Mouse (Mus musculus) MEL (cell line): Measurements from ENCODE around the gene Dgka. TPM values are rescaled to one million over a fixed set of nuclear protein-coding genes. Genes with fewer than 3 reads are reported as not detected.
A peak's percentile ranks its signal among the peaks of the same experiment; 100 is the strongest.
"Not testable (repeated sequence)": the region's sequence is repeated elsewhere in the genome, so short reads cannot be mapped to it uniquely, and the experiment has no call there.

ENCODE experiments used
- DNase-seq: peaks from one replicate; pipeline ENCODE4 v3.0.0; 2011; ENCODE audit warnings: low read depth, low spot score
- H3K27ac ChIP-seq: 2 replicates; pipeline ENCODE4 v1.5.1; 2012; ENCODE audit warnings: low read depth, mild to moderate bottlenecking, control low read depth, low read length, moderate library complexity; ENCODE audit not compliant: control insufficient read depth
- H3K27me3 ChIP-seq, 2 experiments: fragments of 150-350 bp in 1 of 2; sonication (generic) in 1 of 2; 2 replicates each; pipeline ENCODE4 v1.6.1; 2012; ENCODE audit warnings: low read length in 2 of 2, mild to moderate bottlenecking in 2 of 2, improper control_type of control experiment in 1 of 2, moderate library complexity in 1 of 2; ENCODE audit not compliant: insufficient read depth in 2 of 2, control insufficient read depth in 1 of 2
- H3K36me3 ChIP-seq, 2 experiments: 2 replicates each; pipeline ENCODE4 v1.6.1; 2012 to 2014; ENCODE audit warnings: low read length in 2 of 2, improper control_type of control experiment in 1 of 2, inconsistent platforms in 1 of 2, mild to moderate bottlenecking in 1 of 2; ENCODE audit not compliant: insufficient read depth in 2 of 2, control insufficient read depth in 1 of 2
- H3K4me1 ChIP-seq, 2 experiments: fragments of 150-350 bp in 1 of 2; sonication (generic) in 1 of 2; 2 replicates each; pipeline ENCODE4 v1.6.1; 2012; ENCODE audit warnings: low read length in 2 of 2, improper control_type of control experiment in 1 of 2, mild to moderate bottlenecking in 1 of 2; ENCODE audit not compliant: insufficient read depth in 2 of 2, control insufficient read depth in 1 of 2
- H3K4me3 ChIP-seq, 2 experiments: fragments of 150-350 bp in 1 of 2; sonication (generic) in 1 of 2; 2 replicates each; pipeline ENCODE4 v1.5.1; 2012; ENCODE audit warnings: low read depth in 2 of 2, low read length in 2 of 2, mild to moderate bottlenecking in 2 of 2, moderate library complexity in 2 of 2, control low read depth in 1 of 2, improper control_type of control experiment in 1 of 2; ENCODE audit not compliant: control insufficient read depth in 1 of 2, insufficient read depth in 1 of 2
- H3K79me2 ChIP-seq: 2 replicates; pipeline ENCODE4 v1.6.1; 2012; ENCODE audit warnings: mild to moderate bottlenecking, low read length, moderate library complexity; ENCODE audit not compliant: control insufficient read depth, poor library complexity, insufficient read depth
- H3K9ac ChIP-seq: 2 replicates; pipeline ENCODE4 v1.6.1; 2012; ENCODE audit warnings: low read depth, mild to moderate bottlenecking, control low read depth, low read length, moderate library complexity; ENCODE audit not compliant: control insufficient read depth, poor library complexity, severe bottlenecking
- H3K9me3 ChIP-seq: fragments of 150-350 bp; sonication (generic); replicated peaks from 2 replicates; pipeline ENCODE4 v1.6.1; 2012; ENCODE audit warnings: mild to moderate bottlenecking, low read length, improper control_type of control experiment, moderate library complexity; ENCODE audit not compliant: insufficient read depth
- E2F4 ChIP-seq: IDR thresholded peaks from 2 replicates; pipeline ENCODE4 v1.6.1; 2011; ENCODE audit warnings: low read depth, low read length, improper control_type of control experiment, borderline replicate concordance
- ELF1 ChIP-seq: IDR thresholded peaks from 2 replicates; pipeline ENCODE4 v1.6.1; 2014; ENCODE audit warnings: low read depth, mild to moderate bottlenecking, inconsistent platforms, low read length, improper control_type of control experiment, moderate library complexity
- GABPA ChIP-seq: IDR thresholded peaks from 2 replicates; pipeline ENCODE4 v1.6.1; 2012; ENCODE audit warnings: low read depth, mild to moderate bottlenecking, inconsistent platforms, low read length, improper control_type of control experiment, moderate library complexity
- HCFC1 ChIP-seq: IDR thresholded peaks from 2 replicates; pipeline ENCODE4 v1.6.1; 2012; ENCODE audit warnings: low read depth, mild to moderate bottlenecking, inconsistent platforms, low read length, improper control_type of control experiment, moderate library complexity
- JUND ChIP-seq: IDR thresholded peaks from 2 replicates; pipeline ENCODE4 v1.6.1; 2011; ENCODE audit warnings: low read depth, mild to moderate bottlenecking, improper control_type of control experiment, low read length
- KAT2A ChIP-seq: conservative IDR thresholded peaks from 2 replicates; pipeline ENCODE4 v1.6.1; 2012; ENCODE audit warnings: low read depth, low read length, improper control_type of control experiment, inconsistent platforms
- MAFK ChIP-seq: IDR thresholded peaks from 2 replicates; pipeline ENCODE4 v1.6.1; 2011; ENCODE audit warnings: low read depth, mild to moderate bottlenecking, low read length, improper control_type of control experiment, borderline replicate concordance
- MAZ ChIP-seq: IDR thresholded peaks from 2 replicates; pipeline ENCODE4 v1.6.1; 2012; ENCODE audit warnings: low read depth, mild to moderate bottlenecking, inconsistent platforms, low read length, improper control_type of control experiment
- MXI1 ChIP-seq: IDR thresholded peaks from 2 replicates; pipeline ENCODE4 v1.6.1; 2011; ENCODE audit warnings: mild to moderate bottlenecking, low read depth, low read length, improper control_type of control experiment
- MYB ChIP-seq: IDR thresholded peaks from 2 replicates; pipeline ENCODE4 v1.6.1; 2011; ENCODE audit warnings: mild to moderate bottlenecking, low read depth, low read length, improper control_type of control experiment
- RAD21 ChIP-seq: IDR thresholded peaks from 2 replicates; pipeline ENCODE4 v1.6.1; 2011; ENCODE audit warnings: mild to moderate bottlenecking, low read depth, low read length, improper control_type of control experiment
- RCOR1 ChIP-seq: IDR thresholded peaks from 2 replicates; pipeline ENCODE4 v1.6.1; 2012; ENCODE audit warnings: low read depth, mild to moderate bottlenecking, inconsistent platforms, low read length, improper control_type of control experiment
- TAL1 ChIP-seq: IDR thresholded peaks from 2 replicates; pipeline ENCODE4 v1.6.1; 2012; ENCODE audit warnings: mild to moderate bottlenecking, inconsistent platforms, low read length, moderate library complexity, mixed read lengths
- UBTF ChIP-seq: IDR thresholded peaks from 2 replicates; pipeline ENCODE4 v1.6.1; 2012; ENCODE audit warnings: low read depth, mild to moderate bottlenecking, inconsistent platforms, low read length, improper control_type of control experiment, moderate library complexity, borderline replicate concordance; ENCODE audit not compliant: insufficient read depth
- USF1 ChIP-seq: IDR thresholded peaks from 2 replicates; pipeline ENCODE4 v1.6.1; 2014; ENCODE audit warnings: low read depth, mild to moderate bottlenecking, inconsistent platforms, low read length, improper control_type of control experiment, moderate library complexity
- USF2 ChIP-seq, 2 experiments: IDR thresholded peaks; 2 replicates each; pipeline ENCODE4 v1.6.1; 2011 to 2012; ENCODE audit warnings: improper control_type of control experiment in 2 of 2, low read length in 2 of 2, borderline replicate concordance in 1 of 2, inconsistent platforms in 1 of 2, low read depth in 1 of 2, mild to moderate bottlenecking in 1 of 2; ENCODE audit not compliant: insufficient read depth in 1 of 2
- ZC3H11A ChIP-seq: IDR thresholded peaks from 2 replicates; pipeline ENCODE4 v1.6.1; 2012; ENCODE audit warnings: low read depth, mild to moderate bottlenecking, inconsistent platforms, low read length, improper control_type of control experiment
- ZMIZ1 ChIP-seq: IDR thresholded peaks from 2 replicates; pipeline ENCODE4 v1.6.1; 2012; ENCODE audit warnings: low read depth, mild to moderate bottlenecking, inconsistent platforms, low read length, improper control_type of control experiment, moderate library complexity
- polyA plus RNA-seq, 2 experiments: library from polyadenylated mRNA; stranded (reverse) in 1 of 2; unstranded in 1 of 2; fragments of >175 nt in 1 of 2; fragments of >200 nt in 1 of 2; gene quantifications; 2 replicates each; pipeline versions ENCODE4 v1.2.1 to v1.2.4; 2012; ENCODE audit warnings: low replicate concordance in 2 of 2, low read depth in 1 of 2; ENCODE audit not compliant: insufficient read length in 2 of 2, insufficient read depth in 1 of 2, missing spikeins in 1 of 2
- total RNA-seq: library from RNA; depleted of rRNA; stranded (reverse); fragments of 300-350 nt; gene quantifications from 2 replicates; pipeline ENCODE4 v1.2.3, GENCODE M21; 2012

Gene Dgka
- total and polyA plus RNA-seq, 3 experiments, result 0.69 to 3.5 TPM; not detected in 1

GRCm38 (mm10) chr10:128711318-128711717 lies 33.3 kb downstream of the Dgka start:
- H3K27me3 ChIP-seq, H3K9ac ChIP-seq, H3K9me3 ChIP-seq, DNase-seq, H3K27ac ChIP-seq, H3K36me3 ChIP-seq, H3K4me3 ChIP-seq, H3K79me2 ChIP-seq: not testable (repeated sequence)
- H3K4me1 ChIP-seq, result peaks cover 0 to 11% of the 10 kb centered on the region in 2 experiments; a peak in 2 of 4 replicates

GRCm38 (mm10) chr10:128705317-128705693 lies 39.4 kb downstream of the Dgka start:
- TF ChIP-seq HCFC1, result no peak
- no peak for TF ChIP-seq E2F4
- no peak for TF ChIP-seq MAZ
- no peak for TF ChIP-seq ELF1
- TF ChIP-seq TAL1, result no peak
- TF ChIP-seq RCOR1, result no peak
- TF ChIP-seq USF1, result no peak
- no peak for TF ChIP-seq KAT2A
- no peak for TF ChIP-seq MXI1
- TF ChIP-seq ZC3H11A, result no peak
- TF ChIP-seq ZMIZ1, result no peak
- TF ChIP-seq USF2 (IDR thresholded peaks at IDR 0.05; ENCODE audit: borderline replicate concordance in 1 of 2, insufficient read depth in 1 of 2, low read depth in 1 of 2, low read length in 2 of 2), result no peak
- no peak for TF ChIP-seq RAD21
- no peak for TF ChIP-seq JUND
- no peak for TF ChIP-seq UBTF
- TF ChIP-seq MYB, result no peak
- no peak for TF ChIP-seq MAFK
- no peak for TF ChIP-seq GABPA
- TF ChIP-seq, all 39 proteins: peak for 0
- no peaks in the 10 kb centered on the region for H3K27me3 ChIP-seq
- peak overlapping the region; percentile 38 to 60 for H3K4me3 ChIP-seq
- peaks cover 14% of the 10 kb centered on the region for H3K79me2 ChIP-seq
- H3K9me3 ChIP-seq, result no peaks in the 10 kb centered on the region
- H3K36me3 ChIP-seq, result peaks cover 1 to 20% of the 10 kb centered on the region in 2 experiments; a peak in 3 of 4 replicates
- peak overlapping the region; percentile 70 for H3K9ac ChIP-seq
- peak overlapping the region; percentile 18 for H3K27ac ChIP-seq
- peaks cover 13 to 20% of the 10 kb centered on the region in 2 experiments for H3K4me1 ChIP-seq
- no peak for DNase-seq
